13 mouse cellular contexts compared by ENCODE assay signal in the genomic region with DNA sequence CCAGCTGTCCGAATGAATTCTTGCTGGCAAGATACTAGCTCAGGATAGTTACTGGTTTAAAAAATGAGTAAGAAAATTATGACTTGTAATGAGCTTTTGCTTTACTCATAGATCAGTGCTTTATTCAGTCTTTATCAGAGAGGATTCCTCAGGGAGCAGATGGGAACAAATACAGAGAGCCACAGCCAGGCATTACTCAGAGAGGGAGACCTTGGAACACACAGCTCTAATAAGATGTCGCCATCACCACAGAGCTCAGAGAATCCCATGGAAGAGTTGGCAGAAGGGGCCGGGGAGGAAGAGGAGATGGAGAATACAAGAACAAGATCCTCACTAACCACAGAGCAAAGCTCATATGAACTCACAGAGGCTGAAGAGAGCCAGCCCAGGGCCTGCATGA.
DNase-seq lines count a peak whose midpoint lies in the region.
"Had no signal": no experiment of that assay in that cellular context is flagged by ENCODE, and none has a peak within 500 bp of the region (broad histone marks: within the 10 kb centered on the region; RNA-seq: fewer than 3 reads in every experiment).

No protein-coding gene starts in this region.

- intact Hi-C loops in heart, postnatal 36 days (cut with DNase I), result no loop called here

- peak; percentile 94 for DNase-seq in heart, adult 11 months
- DNase-seq in heart, postnatal 4 days, result no peak
- peak; percentile 3 for DNase-seq in gastrocnemius, postnatal 10 days
- peak; percentile 28 for DNase-seq in gastrocnemius, postnatal 25 days
- DNase-seq in heart, postnatal 36 days, result peak; percentile 8 to 11
- no peak for DNase-seq in kidney, postnatal 14 days
- DNase-seq in c-Kit-positive CD71-positive TER-119-positive erythroid progenitor cells, embryonic 14.5 days (ENCODE audit: low spot score), result no peak
- DNase-seq: adrenal gland, postnatal 14 days; cerebellum, adult 18-20 months; cerebellum, adult 9-11 months; forebrain, postnatal 0 days; kidney, adult 11 months; kidney, adult 9 months had no signal

Comparison
In these comparisons a context has a peak if more than half of its experiments do, and no peak if none do; other contexts are left out.
1. DNase-seq: peak in heart, adult 11 months (single experiment), gastrocnemius, postnatal 10 days (single experiment), gastrocnemius, postnatal 25 days (single experiment) and heart, postnatal 36 days (2 of 2); none in heart, postnatal 4 days (single experiment), kidney, postnatal 14 days (single experiment) and c-Kit-positive CD71-positive TER-119-positive erythroid progenitor cells, embryonic 14.5 days (single experiment).